In the genomic region with DNA sequence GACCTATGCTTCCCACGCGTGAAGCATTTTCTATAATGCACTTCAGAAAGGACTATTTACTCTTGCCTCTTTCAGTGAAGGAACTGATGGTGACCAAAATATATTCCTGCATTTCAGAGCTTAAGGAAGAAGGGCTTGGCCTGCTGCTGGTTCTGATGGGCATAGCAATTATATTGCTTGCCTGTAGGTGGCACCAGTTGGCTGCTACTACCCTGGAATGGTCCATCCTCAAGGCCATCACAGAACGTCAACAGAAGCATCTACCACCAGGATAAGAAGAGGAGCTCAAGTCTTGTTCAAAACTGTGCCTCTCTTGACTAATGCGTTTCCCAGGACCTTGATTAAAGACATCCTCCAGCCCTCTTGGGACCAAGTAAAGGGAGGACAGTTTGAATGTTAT, we compare ENCODE assay signal across 8 mouse cellular contexts.
DNase-seq lines count a peak whose midpoint lies in the region; ATAC-seq and TF ChIP-seq lines count a peak whose summit lies in the region.
"Had no signal": no experiment of that assay in that cellular context is flagged by ENCODE, and none has a peak within 500 bp of the region (broad histone marks: within the 10 kb centered on the region; RNA-seq: fewer than 3 reads in every experiment).

No protein-coding gene starts in this region.

- H3K9ac ChIP-seq in limb, embryonic 11.5 days (ENCODE audit: low read length) = no peak overlapping the region
- H3K9ac ChIP-seq: lung, embryonic 15.5 days had no signal

- H3K4me3 ChIP-seq in limb, embryonic 11.5 days (ENCODE audit: low read depth, low read length) = no peak overlapping the region
- no peak overlapping the region for H3K4me3 ChIP-seq in limb, embryonic 10.5 days
- no peak overlapping the region for H3K4me3 ChIP-seq in bone marrow, adult 2 months (replicated peaks; ENCODE audit: control insufficient read depth, low read depth, low read length)
- H3K4me3 ChIP-seq: lung, embryonic 15.5 days had no signal

- H3K27ac ChIP-seq in limb, embryonic 11.5 days (replicated peaks; ENCODE audit: low read depth, low read length) = no peak overlapping the region
- no peak overlapping the region for H3K27ac ChIP-seq in limb, embryonic 10.5 days
- no peak overlapping the region for H3K27ac ChIP-seq in bone marrow, adult 2 months (ENCODE audit: control insufficient read depth, insufficient read depth, low read depth, low read length, poor library complexity)
- H3K27ac ChIP-seq: lung, embryonic 15.5 days had no signal

- in situ Hi-C loops in Patski (cut with MboI; ENCODE audit: low pct_unique_long_range_greater_than_20kb) = loop anchor here (5.0 kb wide), 1 partner anchor 603 kb away; no protein-coding TSS in a partner anchor

- TF ChIP-seq CTCF in Patski (IDR thresholded peaks at IDR 0.05) = peak; percentile 88
- TF ChIP-seq CTCF in bone marrow, adult 2 months (IDR thresholded peaks at IDR 0.05; ENCODE audit: control insufficient read depth, insufficient read depth, low read length) = peak; percentile 67

- H3K36me3 ChIP-seq in limb, embryonic 11.5 days (ENCODE audit: control insufficient read depth, insufficient read depth, low read length) = no peaks in the 10 kb centered on the region
- no peaks in the 10 kb centered on the region for H3K36me3 ChIP-seq in limb, embryonic 10.5 days
- H3K36me3 ChIP-seq: lung, embryonic 15.5 days had no signal

- no peak overlapping the region for H3K4me2 ChIP-seq in limb, embryonic 11.5 days (ENCODE audit: low read depth, severe bottlenecking)
- H3K4me2 ChIP-seq: lung, embryonic 15.5 days had no signal

- no peak for TF ChIP-seq POLR2A in bone marrow, adult 2 months (IDR thresholded peaks at IDR 0.05; ENCODE audit: borderline replicate concordance, control insufficient read depth, low read depth, low read length)

- peak; percentile 53 for DNase-seq in limb, embryonic 11.5 days (ENCODE audit: low spot score)
- no peak for DNase-seq in limb, embryonic 10.5 days (ENCODE audit: low spot score)
- no peak for DNase-seq in Patski (ENCODE audit: low read depth, low spot score)
- DNase-seq in fibroblast of lung, adult 2 months (ENCODE audit: low read depth) = peak; percentile 9
- peak; percentile 12 for DNase-seq in lung, postnatal 25 days (ENCODE audit: low spot score)
- DNase-seq in urinary bladder, postnatal 36 days (ENCODE audit: low spot score in 2 of 2) = peak; percentile 15 to 35

- 53% methylated on average over 4 of the region's 4 CpGs for WGBS in limb, embryonic 11.5 days
- 46% methylated on average over 4 of the region's 4 CpGs for WGBS in limb, embryonic 10.5 days
- 38% methylated on average over 4 of the region's 4 CpGs for WGBS in bone marrow, adult 2 months

- no peaks in the 10 kb centered on the region for H3K4me1 ChIP-seq in limb, embryonic 11.5 days (ENCODE audit: control insufficient read depth, insufficient read depth, low read length)
- H3K4me1 ChIP-seq in limb, embryonic 10.5 days = peaks cover 10% of the 10 kb centered on the region
- no peaks in the 10 kb centered on the region for H3K4me1 ChIP-seq in bone marrow, adult 2 months (ENCODE audit: control insufficient read depth, insufficient read depth, low read length)
- H3K4me1 ChIP-seq: lung, embryonic 15.5 days had no signal

- H3K27me3 ChIP-seq in limb, embryonic 11.5 days (ENCODE audit: control insufficient read depth, insufficient read depth, low read length) = no peaks in the 10 kb centered on the region
- H3K27me3 ChIP-seq in limb, embryonic 10.5 days (ENCODE audit: low read depth, poor library complexity, severe bottlenecking) = no peaks in the 10 kb centered on the region
- H3K27me3 ChIP-seq in Patski = peaks cover 31% of the 10 kb centered on the region
- H3K27me3 ChIP-seq: lung, embryonic 15.5 days had no signal

- ATAC-seq in limb, embryonic 11.5 days (ENCODE audit: insufficient number of reproducible peaks, low FRiP score, low TSS enrichment, low read depth) = no peak
- no peak for ATAC-seq in Patski

- CTCF ChIA-PET in Patski (lab: Charles Lee) = interaction anchor here (0.6 to 4.6 kb wide), 20 partner anchors 9 to 1210 kb away, joined by 3 to 27 read pairs (median 5); no protein-coding TSS in a partner anchor

- H3K9me3 ChIP-seq in limb, embryonic 11.5 days (ENCODE audit: control insufficient read depth, low read length) = no peaks in the 10 kb centered on the region
- H3K9me3 ChIP-seq in limb, embryonic 10.5 days (replicated peaks) = no peaks in the 10 kb centered on the region
- H3K9me3 ChIP-seq: lung, embryonic 15.5 days had no signal

- POLR2A ChIA-PET in Patski (lab: Charles Lee) = interaction anchor here (0.7 kb wide), 1 partner anchor 333 kb away, joined by 3 read pairs; no protein-coding TSS in a partner anchor

Comparison
In these comparisons a context has a peak if more than half of its experiments do, and no peak if none do; other contexts are left out.
1. DNase-seq: peak in limb, embryonic 11.5 days (single experiment), fibroblast of lung, adult 2 months (single experiment), lung, postnatal 25 days (single experiment) and urinary bladder, postnatal 36 days (2 of 2); none in limb, embryonic 10.5 days (single experiment) and Patski (single experiment).